Mouse (Mus musculus): Measurements from ENCODE around the gene Zfp275. TPM values are rescaled to one million over a fixed set of nuclear protein-coding genes. Genes with fewer than 3 reads are reported as not detected.

Zfp275 gene
- total RNA-seq, 2 experiments from 2014 or later, result 10.7 to 12.6 TPM

DNA sequence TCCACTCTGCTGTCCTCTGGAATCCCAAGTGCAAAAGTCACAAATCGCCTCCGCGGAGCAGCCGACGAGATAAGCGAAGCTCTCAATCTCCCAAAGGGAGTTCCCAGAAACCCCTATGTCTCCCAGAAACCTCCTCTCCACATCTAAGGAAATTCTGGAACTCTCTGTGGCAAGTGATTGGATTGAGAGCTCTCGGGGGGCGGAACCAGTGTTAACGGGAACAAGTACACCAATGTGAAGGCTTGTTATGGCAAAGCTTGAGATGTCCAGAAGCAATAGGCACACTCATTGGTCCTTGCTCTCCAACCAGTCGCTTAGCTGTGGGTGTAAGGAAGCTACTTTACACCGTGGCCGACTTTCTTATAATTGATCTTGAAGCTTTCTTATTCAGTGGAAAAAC, 59.2 kb downstream of the Zfp275 start:
- DNase-seq (ENCODE audit: low spot score in 2 of 2), result no peak

Other genes starting within 250 kb of the Zfp275 start
- gene Xlr3a, start 245.5 kb upstream of the Zfp275 start, total RNA-seq (2021), result 1 to 10 TPM in 1 of 2 experiments, under 1 TPM in 1; 0.94 to 2.7 TPM
- 1 to 10 TPM; 2.3 to 3.2 TPM for gene Gm14685, start 225.6 kb upstream of the Zfp275 start, total RNA-seq (2021)
- not detected for gene Xlr5b, start 193.8 kb upstream of the Zfp275 start, total RNA-seq (2021)
- gene DXBay18, start 193.2 kb upstream of the Zfp275 start, total RNA-seq (2021), result 1 to 10 TPM in 1 of 2 experiments, under 1 TPM in 1; 0.62 to 2.7 TPM
- not detected for gene Spin2d, start 165.6 kb upstream of the Zfp275 start, total RNA-seq (2021)
- 10 to 100 TPM in 1 of 2 experiments, under 1 TPM in 1; 0.69 to 14.7 TPM for gene Xlr3b, start 150.4 kb upstream of the Zfp275 start, total RNA-seq (2021)
- gene Xlr4b, start 128.3 kb upstream of the Zfp275 start, total RNA-seq (2021), result 1 to 10 TPM in 1 of 2 experiments, not detected in 1; 1.2 TPM
- 10 to 100 TPM; 14.9 to 15.2 TPM for gene F8a, start 114.3 kb upstream of the Zfp275 start, total RNA-seq (2021)
- gene Xlr4c, start 99.5 kb upstream of the Zfp275 start, total RNA-seq (2021), result under 1 TPM in 1 of 2 experiments, not detected in 1; 0.86 TPM
- gene Xlr3c, start 77.2 kb upstream of the Zfp275 start, total RNA-seq (2021), result not detected
- gene Xlr5a, start 49.6 kb upstream of the Zfp275 start, total RNA-seq (2021), result not detected
- gene Xlr5c, start 49.6 kb upstream of the Zfp275 start, total RNA-seq (2021), result not detected
- not detected for gene Gm45015, start 5.8 kb upstream of the Zfp275 start, total RNA-seq (2021)
- not detected for gene Gm18336, start 56.1 kb downstream of the Zfp275 start, total RNA-seq (2021)
- 1 to 10 TPM; 1.8 to 3.0 TPM for gene Zfp92, start 68.5 kb downstream of the Zfp275 start, total RNA-seq (2021)
- gene Trex2, start 92.7 kb downstream of the Zfp275 start, total RNA-seq (2021), result not detected
- gene Haus7, start 116.4 kb downstream of the Zfp275 start, total RNA-seq (2021), result 10 to 100 TPM in 1 of 2 experiments, 1 to 10 TPM in 1; 8.9 to 11.4 TPM
- 10 to 100 TPM; 12.0 to 12.6 TPM for gene Bgn, start 141.0 kb downstream of the Zfp275 start, total RNA-seq (2021)
- gene Atp2b3, start 160.5 kb downstream of the Zfp275 start, total RNA-seq (2021), result 100 to 1,000 TPM; 146 to 149 TPM